Mouse (Mus musculus) embryo, embryonic 11.5 days (tissue): ENCODE measurements at regions not wholly inside any gene's neighbourhood (a gene's known extent, or its start where the extent isn't known, plus 50 kb on each side); places are given as distances from the start of the nearest gene placed in this dataset.
A peak's percentile ranks its signal among the peaks of the same experiment; 100 is the strongest.
"Not testable (repeated sequence)": the region's sequence is repeated elsewhere in the genome, so short reads cannot be mapped to it uniquely, and the experiment has no call there.

Source experiments
- DNase-seq: peaks from one replicate; pipeline ENCODE4 v3.0.0-alpha.2; 2012; ENCODE audit warnings: low read depth, low spot score

DNA sequence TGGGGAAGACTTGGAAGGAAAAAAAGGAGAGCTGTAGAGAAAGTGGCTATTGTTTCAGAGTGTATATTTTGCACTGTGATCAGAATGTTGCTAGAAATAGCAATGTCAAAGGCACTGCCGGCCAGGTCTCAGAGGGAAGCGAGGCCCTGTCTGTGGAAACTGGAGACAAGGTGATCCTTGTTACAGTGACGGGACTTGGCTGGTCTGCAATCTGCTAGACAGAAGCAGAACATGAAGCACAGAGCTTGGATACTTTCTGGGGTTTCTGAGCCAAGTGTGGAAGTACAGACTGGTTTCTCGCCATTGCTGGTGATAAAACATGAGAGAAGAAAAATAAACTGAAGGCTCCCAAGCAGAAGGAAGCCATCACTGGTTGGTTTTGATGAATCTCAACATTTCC is 198.3 kb upstream of the Slc7a14 start:
- no peak for DNase-seq

- no peak for DNase-seq
Measured at GRCm38 (mm10) chr3:31499201-31499968, 189.2 kb upstream of the Slc7a14 start.

DNA sequence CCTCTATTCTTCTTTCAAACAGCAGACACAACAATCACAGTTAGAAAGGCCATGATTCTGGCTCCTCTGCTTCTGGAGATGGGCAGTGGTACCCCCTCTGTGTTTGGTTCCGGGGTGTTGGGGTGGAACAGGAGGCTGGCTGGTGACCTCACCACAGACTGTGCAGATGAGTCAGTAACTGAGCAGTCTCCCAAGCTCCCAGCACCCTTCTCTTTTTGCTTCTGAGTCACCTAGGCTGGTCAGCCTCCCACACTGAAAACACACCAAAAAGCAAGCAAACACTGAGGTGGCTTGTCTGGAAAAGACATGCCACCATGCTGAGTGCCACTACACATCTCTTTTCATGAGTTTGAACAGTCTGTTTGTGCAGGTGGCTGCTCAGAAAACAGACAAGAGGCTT is 185.1 kb upstream of the Slc7a14 start:
- no peak for DNase-seq

DNA sequence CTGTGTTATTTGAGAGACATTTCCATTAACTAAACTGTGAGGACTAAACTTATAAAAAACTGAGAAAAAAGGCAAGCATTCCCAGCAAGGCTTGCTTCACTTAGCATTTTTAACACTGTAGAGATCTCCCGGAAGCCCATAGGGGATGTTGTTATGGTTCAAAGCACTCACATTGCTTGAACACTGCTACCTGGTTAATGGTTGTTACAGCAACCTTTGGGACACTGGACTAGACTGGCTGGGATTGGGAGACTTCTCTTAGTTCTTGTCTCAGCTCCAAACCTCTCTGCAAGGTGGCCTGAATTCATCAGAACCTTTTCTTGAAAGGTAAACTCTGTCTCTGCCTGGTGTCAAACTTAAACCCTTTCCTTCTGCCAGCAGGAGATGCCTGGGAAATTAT is 184.5 kb upstream of the Slc7a14 start:
- no peak for DNase-seq

GRCm38 (mm10) chr3:31491736-31492135 is 181.6 kb upstream of the Slc7a14 start:
- not testable (repeated sequence) for DNase-seq

- no peak for DNase-seq
Measured at GRCm38 (mm10) chr3:31487596-31487995, 177.4 kb upstream of the Slc7a14 start.

- no peak for DNase-seq
Measured at GRCm38 (mm10) chr3:31481964-31482363, 171.8 kb upstream of the Slc7a14 start.

GRCm38 (mm10) chr3:31467882-31468281 is 157.7 kb upstream of the Slc7a14 start:
- DNase-seq, result no peak

DNA sequence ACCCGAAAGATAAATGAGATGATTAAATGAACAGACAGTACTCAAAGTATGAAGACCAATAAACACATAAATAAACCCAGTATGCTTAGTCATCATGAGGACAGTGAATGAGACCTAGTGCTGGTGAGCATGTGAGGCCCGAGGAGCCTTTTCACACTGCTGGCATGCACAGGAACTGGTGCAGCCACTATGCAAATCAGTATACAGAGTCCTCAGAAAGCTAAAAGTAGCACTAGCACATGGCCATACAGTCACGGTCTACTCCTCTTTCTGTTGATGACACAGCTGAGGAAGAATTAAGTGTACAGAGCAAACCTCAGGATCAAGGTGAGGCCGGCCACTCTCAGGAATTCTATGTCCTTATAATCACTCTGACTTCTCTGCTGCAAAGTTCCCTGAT is 154.1 kb upstream of the Slc7a14 start:
- no peak for DNase-seq

- peak; percentile 11 for DNase-seq
Measured at GRCm38 (mm10) chr3:31459456-31459855, 149.3 kb upstream of the Slc7a14 start.

DNA sequence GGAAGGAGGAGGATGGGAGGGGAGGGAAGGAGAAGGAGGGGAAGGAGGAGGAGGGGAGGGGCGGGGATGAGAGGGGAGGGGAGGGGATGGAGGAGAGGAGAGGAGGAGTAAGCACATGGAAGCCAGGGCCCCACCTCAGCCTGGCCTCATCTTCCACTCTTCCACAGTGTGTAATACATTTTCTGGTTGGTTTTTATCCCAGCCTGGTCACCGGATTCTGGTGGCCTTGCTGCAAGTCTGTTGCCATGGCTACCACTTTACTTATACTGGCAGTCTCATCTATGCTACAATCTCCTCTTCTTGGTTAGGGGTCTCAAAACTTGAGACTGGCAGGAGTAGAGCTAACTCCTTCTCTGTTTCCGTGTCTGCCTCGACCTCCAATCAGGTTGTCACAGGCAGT is 147.8 kb upstream of the Slc7a14 start:
- no peak for DNase-seq

GRCm38 (mm10) chr3:31455031-31455430 is 144.9 kb upstream of the Slc7a14 start:
- no peak for DNase-seq

DNA sequence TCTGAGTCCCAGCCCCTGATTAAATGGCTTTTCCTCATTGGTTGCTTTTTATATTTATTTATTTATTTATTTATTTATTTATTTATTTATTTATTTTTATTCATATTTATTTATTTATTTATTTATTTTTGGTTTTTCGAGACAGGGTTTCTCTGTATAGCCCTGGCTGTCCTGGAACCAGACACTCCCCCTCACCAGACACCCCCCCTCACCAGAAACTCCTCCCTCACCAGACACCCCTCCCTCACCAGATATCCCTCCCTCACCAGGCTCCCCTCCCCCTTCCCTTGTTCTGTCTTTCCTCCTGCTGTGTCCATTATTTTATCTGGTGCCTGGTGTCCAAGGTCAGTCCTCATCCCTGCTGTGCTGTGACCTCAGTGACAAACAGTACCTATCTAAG is 134.7 kb upstream of the Slc7a14 start:
- DNase-seq, result no peak

GRCm38 (mm10) chr3:31444311-31444710 is 134.1 kb upstream of the Slc7a14 start:
- no peak for DNase-seq

- DNase-seq, result no peak
Measured at GRCm38 (mm10) chr3:31443894-31444293, 133.7 kb upstream of the Slc7a14 start.

DNA sequence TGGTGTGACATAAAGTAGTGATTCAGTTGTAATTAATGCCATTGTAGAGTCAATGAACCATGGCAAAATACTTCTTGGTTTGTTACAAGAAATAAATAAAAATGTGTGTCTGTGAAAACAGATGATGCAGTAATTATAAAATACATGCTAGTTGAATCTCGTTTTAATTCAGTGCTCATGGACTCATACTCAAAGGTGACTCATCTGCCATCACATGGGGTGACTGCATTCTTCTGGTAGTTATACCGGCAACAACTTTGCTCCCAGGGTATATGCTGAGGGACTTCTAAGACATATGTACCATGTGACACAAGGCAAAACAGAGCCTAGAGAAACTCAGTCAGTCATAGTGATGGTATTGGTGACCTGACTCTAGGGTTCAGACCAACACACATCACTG is 130.1 kb upstream of the Slc7a14 start:
- no peak for DNase-seq

- no peak for DNase-seq
Measured at GRCm38 (mm10) chr3:31437970-31438369, 127.8 kb upstream of the Slc7a14 start.

GRCm38 (mm10) chr3:31435204-31435963 is 125.2 kb upstream of the Slc7a14 start:
- no peak for DNase-seq

- DNase-seq, result no peak
Measured at GRCm38 (mm10) chr3:31433201-31433600, 123.0 kb upstream of the Slc7a14 start.

DNA sequence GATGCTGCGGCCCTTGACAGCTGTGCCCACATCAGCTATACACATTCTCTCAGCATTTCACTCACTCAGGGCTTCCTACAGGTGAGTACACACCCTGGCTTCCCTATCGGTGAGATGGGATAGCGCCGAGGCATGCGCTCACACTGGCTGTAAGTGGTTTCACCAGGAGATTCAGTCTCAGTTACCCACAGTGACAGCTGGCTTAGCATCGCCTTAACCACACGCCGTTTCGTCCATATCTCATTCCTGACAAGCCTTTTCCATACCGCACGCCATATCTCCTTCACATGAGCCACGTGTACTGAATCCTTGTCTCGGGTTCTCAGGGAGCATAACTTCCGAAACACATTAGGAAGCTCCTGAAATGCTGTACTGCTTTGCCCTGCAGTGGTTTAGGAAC is 113.3 kb upstream of the Slc7a14 start:
- no peak for DNase-seq

DNA sequence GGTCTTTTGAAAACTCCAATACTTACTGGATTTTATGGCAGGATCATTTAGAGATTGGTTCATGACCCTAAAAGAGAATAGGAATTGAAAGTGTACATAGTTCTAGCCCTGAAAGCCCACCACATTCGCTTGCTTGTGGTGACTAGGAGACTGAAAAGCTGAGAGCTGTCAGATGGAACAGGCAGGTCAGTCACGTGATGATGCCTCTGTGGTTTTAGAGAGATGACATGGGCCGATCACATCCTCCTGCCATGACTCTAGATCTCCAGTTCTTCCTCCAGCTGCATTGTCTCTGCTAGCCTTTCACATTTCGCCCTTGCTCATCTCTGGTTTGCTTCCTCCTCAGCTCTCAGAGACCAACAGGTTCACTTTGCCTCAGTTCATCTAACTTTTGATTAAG is 98.6 kb upstream of the Slc7a14 start:
- DNase-seq, result no peak

DNA sequence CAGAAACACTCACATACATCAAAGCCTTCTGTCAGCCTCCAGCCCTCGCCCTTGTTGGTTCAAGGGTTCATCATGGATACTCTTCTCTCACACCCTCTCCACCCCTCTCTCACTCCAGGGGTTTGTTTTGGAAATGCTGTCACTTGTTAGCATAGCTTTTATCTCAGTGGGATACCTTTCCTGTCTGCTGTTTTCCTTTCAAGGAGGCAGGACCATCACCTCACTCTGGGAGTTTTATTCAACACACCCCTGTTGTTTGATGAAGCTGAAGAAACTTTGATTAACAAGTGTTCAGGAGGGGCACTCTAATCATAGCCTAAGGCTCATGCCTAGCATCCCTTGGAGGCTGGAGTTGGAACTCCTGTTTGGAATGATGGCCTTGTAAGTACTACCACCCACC is 95.7 kb upstream of the Slc7a14 start:
- no peak for DNase-seq

DNA sequence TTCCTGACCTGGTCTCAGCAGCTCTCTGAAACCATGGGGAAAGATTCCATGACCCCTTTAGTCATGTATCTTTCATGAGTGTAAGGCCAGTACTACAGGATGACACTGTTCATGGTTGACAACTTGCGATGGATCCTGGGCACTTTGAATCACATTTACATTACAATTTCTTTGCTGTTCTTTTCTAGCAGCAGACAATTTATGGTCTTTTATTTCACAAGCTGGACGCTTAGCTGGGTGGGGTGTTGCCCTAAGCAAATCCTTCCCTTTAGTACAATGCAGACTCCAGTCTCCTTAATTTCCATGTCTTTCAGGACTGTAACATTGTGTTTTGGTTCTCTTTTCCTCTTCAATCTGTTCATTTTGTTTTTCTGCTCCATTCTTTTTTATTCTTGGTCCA is 89.0 kb upstream of the Slc7a14 start:
- DNase-seq, result no peak
